Mouse (Mus musculus) adrenal gland, postnatal 14 days (tissue): ENCODE results near the gene Cmc2. TPM values are rescaled to one million over a fixed set of nuclear protein-coding genes. Genes with fewer than 3 reads are reported as not detected.

Source experiments
- DNase-seq: peaks from one replicate; pipeline ENCODE4 v3.0.0; 2021; ENCODE audit warnings: mixed read lengths
- long read RNA-seq, 2 experiments: library from polyadenylated mRNA; stranded (forward); transcript quantifications; one replicate each; pipeline ENCODE4 v2.0.0; 2021
- total RNA-seq: library from RNA; stranded (reverse); gene quantifications from 2 replicates; pipeline ENCODE4 v1.2.3, GENCODE M21; 2021

Cmc2 gene
- 45.4 and 50.7 TPM in 2 replicates for total RNA-seq
- long read RNA-seq, experiment 1, transcript Cmc2-205 (4 exons, 1,459 nt) = major isoform, 44 of 61 reads
- long read RNA-seq, experiment 1, transcript Cmc2-201 (3 exons, 523 nt) = minor isoform, 10 of 61 reads
- long read RNA-seq, experiment 1, partial matches to known transcripts = 3 of 61 reads
- long read RNA-seq, experiment 1, other reads (novel, unspliced or antisense) = 1 of 61 reads
- long read RNA-seq, experiment 2, transcript Cmc2-204 (3 exons, 413 nt) = minor isoform, 6 of 82 reads
- long read RNA-seq, experiment 2, transcript Cmc2-205 (4 exons, 1,459 nt) = major isoform, 59 of 82 reads
- long read RNA-seq, experiment 2, transcript Cmc2-201 (3 exons, 523 nt) = minor isoform, 8 of 82 reads
- long read RNA-seq, experiment 2, partial matches to known transcripts = 2 of 82 reads
- long read RNA-seq, experiment 2, other reads (novel, unspliced or antisense) = 6 of 82 reads

GRCm38 (mm10) chr8:116921337-116922059 is at the start of gene Cmc2, which contains the start of gene Cenpn:
Gene Cmc2 (minus strand): TSS chr8:116921455.
Gene Cenpn (plus strand): TSS chr8:116921730.
- DNase-seq = peak; percentile 94

GRCm38 (mm10) chr8:116969531-116969930 is 48.3 kb upstream of the Cmc2 start:
- DNase-seq = no peak

- DNase-seq = no peak
Measured at GRCm38 (mm10) chr8:116954415-116954814, 33.2 kb upstream of the Cmc2 start.

- DNase-seq = no peak
Measured at GRCm38 (mm10) chr8:116952428-116952827, 31.2 kb upstream of the Cmc2 start.

- DNase-seq = no peak
Measured at GRCm38 (mm10) chr8:116951778-116952177, 30.5 kb upstream of the Cmc2 start.

- DNase-seq = peak; percentile 24
Measured at GRCm38 (mm10) chr8:116951369-116951768, 30.1 kb upstream of the Cmc2 start.

- DNase-seq = no peak
Measured at GRCm38 (mm10) chr8:116947589-116947988, 26.3 kb upstream of the Cmc2 start.

- no peak for DNase-seq
Measured at GRCm38 (mm10) chr8:116946851-116947250, 25.6 kb upstream of the Cmc2 start.

- no peak for DNase-seq
Measured at GRCm38 (mm10) chr8:116946268-116946838, 25.1 kb upstream of the Cmc2 start.

GRCm38 (mm10) chr8:116945169-116945910 is 24.1 kb upstream of the Cmc2 start:
- DNase-seq = no peak

- DNase-seq = no peak
Measured at GRCm38 (mm10) chr8:116944385-116944696, 23.1 kb upstream of the Cmc2 start.

- peak; percentile 52 for DNase-seq
Measured at GRCm38 (mm10) chr8:116943555-116944384, 22.5 kb upstream of the Cmc2 start.

- peak; percentile 94 for DNase-seq
Measured at GRCm38 (mm10) chr8:116943161-116943554, 21.9 kb upstream of the Cmc2 start, which contains the start of gene Atmin. Gene Atmin (plus strand): TSS chr8:116943393.

- no peak for DNase-seq
Measured at GRCm38 (mm10) chr8:116942284-116943058, 21.2 kb upstream of the Cmc2 start.

GRCm38 (mm10) chr8:116935506-116935905 is 14.3 kb upstream of the Cmc2 start:
- no peak for DNase-seq

GRCm38 (mm10) chr8:116934976-116935375 is 13.7 kb upstream of the Cmc2 start:
- DNase-seq = no peak

GRCm38 (mm10) chr8:116928588-116928987 is 7.3 kb upstream of the Cmc2 start:
- no peak for DNase-seq

GRCm38 (mm10) chr8:116927880-116928279 is 6.6 kb upstream of the Cmc2 start:
- peak; percentile 78 for DNase-seq

GRCm38 (mm10) chr8:116923526-116923925 is 2.3 kb upstream of the Cmc2 start:
- DNase-seq = no peak

GRCm38 (mm10) chr8:116922060-116922757 is 954 bp upstream of the Cmc2 start:
- DNase-seq = no peak
